Mouse (Mus musculus) heart, postnatal 0 days (tissue): ENCODE data around the gene Hpse2.

ENCODE experiments used
- CTCF ChIP-seq: IDR thresholded peaks from 2 replicates; pipeline ENCODE4 v1.5.1; 2016; ENCODE audit warnings: antibody characterized with exemption, control low read depth, low read depth
- EP300 ChIP-seq: IDR thresholded peaks from 2 replicates; pipeline ENCODE4 v1.6.1; 2016; ENCODE audit warnings: antibody characterized with exemption, low read depth

DNA sequence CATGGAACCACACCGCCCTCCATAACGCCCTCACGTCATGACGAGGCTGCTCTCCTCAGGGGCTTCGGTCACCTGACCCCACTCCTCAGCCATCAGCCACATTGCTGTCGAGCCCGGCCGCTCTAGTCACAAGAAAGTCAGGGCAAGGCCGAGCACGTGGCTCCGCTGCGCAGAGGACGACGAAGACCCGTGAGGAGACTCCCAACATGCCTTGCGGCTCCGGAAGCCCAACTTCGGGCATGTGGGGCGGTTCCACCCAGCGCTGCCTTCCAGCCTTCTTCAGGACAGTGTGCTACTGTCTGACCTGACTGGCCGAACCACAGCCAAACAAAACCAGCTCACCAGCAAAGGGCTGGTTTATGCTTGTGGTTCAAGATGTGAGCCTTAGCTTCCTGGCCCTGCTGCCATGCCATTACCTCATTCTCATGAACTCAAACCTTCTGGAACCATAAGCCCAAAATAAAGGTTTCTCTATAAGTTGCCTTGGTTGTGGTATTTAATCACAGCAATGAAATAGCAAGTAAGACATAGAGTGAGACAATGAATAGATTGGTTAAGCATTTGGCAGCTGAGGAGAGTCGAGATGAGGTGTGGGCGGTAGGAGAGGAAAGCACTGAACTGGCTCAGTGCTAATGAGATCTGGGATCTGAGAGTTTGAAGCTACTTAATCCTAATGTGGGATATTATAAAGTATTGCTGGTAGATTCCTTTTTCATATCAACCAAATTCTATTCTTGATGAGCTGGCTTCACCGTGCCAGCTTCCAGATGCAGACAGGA is 39.5 kb upstream of the Hpse2 start:
- TF ChIP-seq EP300 (no peak), CTCF (no peak)
